Mouse (Mus musculus) neutrophil, adult 5-6 weeks (primary cell): ENCODE measurements around the gene Coq4. TPM values are rescaled to one million over a fixed set of nuclear protein-coding genes. Genes with fewer than 3 reads are reported as not detected.
"Not testable (repeated sequence)": the region's sequence is repeated elsewhere in the genome, so short reads cannot be mapped to it uniquely, and the experiment has no call there.

Experiments used
- ATAC-seq: fragments of 151-379, 151-347 bp; 2 replicates; pipeline ENCODE4 v1.8.0; 2017; ENCODE audit warnings: mild to moderate bottlenecking, moderate TSS enrichment; ENCODE audit not compliant: insufficient number of reproducible peaks, poor library complexity, low FRiP score, severe bottlenecking; ENCODE audit errors: extremely low read depth
- total RNA-seq: library from RNA; stranded (forward); fragments of 200-1000 nt; gene quantifications from 2 replicates; pipeline ENCODE4 v1.2.3, GENCODE M21; 2017

Gene Coq4
- 5.5 and 11.9 TPM in 2 replicates for total RNA-seq

- peak; percentile 91 for ATAC-seq
Observed at GRCm38 (mm10) chr2:29787104-29787917, at the start of gene Coq4. Coq4 (plus strand) TSS chr2:29787493.

DNA sequence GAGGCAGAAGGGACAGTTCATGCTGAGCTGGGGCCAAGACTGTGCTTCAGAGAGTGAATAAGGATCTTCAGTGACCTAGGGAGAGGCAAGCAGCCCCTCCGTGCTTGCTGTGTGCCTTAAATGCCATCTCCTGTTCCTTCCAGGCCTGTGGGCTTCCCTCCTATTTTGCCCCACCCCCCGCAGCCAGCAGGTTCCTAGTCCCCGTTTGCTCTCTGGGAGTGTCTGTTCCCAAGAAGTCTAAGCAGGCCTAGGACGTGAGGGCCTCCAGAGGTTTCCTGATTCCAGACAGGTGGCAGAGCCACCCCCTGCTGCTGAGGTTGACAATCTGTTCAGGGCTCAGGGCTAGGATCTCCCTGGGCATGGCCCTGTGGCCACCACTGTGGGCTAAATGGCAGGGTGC lies 48.5 kb upstream of the Coq4 start:
- no peak for ATAC-seq

GRCm38 (mm10) chr2:29739368-29739767 lies 47.9 kb upstream of the Coq4 start:
- ATAC-seq = peak; percentile 66

DNA sequence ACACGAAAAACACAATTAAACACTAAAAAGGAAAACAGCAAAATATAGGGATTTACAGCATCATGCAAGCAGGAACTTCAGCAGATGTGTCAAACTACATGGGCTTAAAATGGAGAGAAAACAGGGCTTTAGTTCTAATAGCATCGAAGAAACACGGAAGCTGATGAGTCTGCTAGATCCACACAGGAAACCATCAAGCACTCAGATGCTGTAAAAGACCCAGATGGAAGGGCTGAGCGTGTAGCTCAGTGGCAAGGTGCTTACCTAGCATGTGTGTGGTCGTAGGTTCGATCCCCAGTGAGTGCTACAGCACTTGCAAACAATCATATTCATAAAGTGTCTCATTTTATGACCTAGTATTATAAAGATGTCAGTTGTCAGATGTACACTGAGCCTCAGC lies 46.1 kb upstream of the Coq4 start:
- no peak for ATAC-seq

DNA sequence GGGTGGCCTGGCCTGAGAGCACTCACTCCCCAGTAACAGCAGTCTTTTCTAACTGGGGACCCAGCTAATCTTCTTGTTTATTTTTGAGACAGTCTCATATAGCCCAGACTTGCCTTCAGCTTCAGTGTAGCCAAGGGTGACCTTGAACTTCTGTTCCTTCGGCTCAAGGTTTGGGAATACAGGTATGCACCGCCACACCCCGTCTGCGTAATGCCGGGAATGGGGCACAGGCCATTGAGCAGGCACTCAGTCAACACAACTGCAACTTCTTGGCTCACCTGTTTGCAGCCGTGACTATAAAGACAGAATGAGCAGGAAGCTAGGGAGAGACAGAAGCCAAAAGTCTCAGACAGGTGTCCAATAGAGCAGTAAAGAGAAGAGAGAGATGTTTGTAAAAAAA lies 43.0 kb upstream of the Coq4 start:
- ATAC-seq = no peak

GRCm38 (mm10) chr2:29747188-29747782 lies 40.0 kb upstream of the Coq4 start:
- no peak for ATAC-seq

DNA sequence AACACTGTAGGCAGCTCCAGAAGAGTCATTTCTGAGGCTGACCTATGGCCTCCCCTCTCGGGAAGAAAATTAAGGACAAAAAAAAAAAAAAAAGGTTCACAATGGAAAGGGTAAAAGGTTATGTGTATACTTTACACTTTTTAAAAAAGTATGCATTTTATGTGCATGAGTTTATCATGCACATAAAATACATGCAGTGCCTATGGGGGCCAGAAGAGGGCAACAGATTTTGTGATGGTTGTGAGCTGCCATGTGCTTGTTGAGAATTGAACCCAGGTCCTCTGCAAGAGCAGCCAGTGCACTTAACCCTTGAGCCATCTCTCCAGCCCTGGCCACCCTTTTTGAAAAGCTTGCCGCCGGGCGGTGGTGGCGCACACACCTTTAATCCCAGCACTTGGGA lies 39.4 kb upstream of the Coq4 start:
- no peak for ATAC-seq

DNA sequence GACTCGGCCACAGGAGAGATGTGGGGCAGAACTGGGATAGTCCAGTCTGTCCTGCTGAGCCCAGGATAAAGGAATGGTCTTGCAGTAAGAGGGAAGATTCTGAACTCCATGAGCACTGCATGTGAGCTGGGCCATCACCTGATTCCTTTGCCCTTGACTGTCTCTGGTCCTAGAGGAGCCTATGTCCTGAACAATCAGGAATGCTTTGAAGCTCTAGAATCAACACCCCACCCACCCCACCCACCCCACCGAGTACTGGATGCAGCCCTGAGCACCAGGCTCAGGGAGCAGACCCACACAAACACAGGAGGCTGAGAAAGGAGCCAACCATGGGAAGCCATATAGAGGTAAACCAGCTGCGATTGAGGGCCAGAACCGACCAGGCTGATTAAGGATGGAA lies 38.8 kb upstream of the Coq4 start:
- ATAC-seq = no peak

DNA sequence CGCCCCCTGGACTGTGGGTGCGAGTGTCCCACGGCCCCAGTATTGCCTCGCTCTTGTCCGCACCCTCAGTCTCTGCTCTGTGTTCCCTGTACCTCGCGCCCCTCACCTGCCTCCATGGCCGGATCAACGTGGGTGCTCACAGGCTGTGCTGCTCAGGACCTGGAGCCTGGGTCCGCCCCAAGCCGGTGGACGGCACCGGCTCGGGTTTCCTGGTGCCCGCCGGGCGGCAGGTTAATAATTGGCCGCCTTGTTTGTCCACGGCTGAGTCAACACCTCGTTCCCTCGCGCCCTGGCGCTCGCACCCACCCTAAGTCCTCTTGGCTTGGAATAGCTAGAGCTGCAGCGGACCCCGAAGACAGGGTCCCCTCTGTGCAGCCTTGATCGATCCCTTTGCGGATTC lies 35.8 kb upstream of the Coq4 start, which contains the start of gene Gm13420:
Gm13420 (minus strand) TSS at position 189 of the 400 bp plus-strand sequence.
- no peak for ATAC-seq

- ATAC-seq = no peak
Observed at GRCm38 (mm10) chr2:29752397-29752796, 34.9 kb upstream of the Coq4 start.

GRCm38 (mm10) chr2:29755693-29756092 lies 31.6 kb upstream of the Coq4 start:
- no peak for ATAC-seq

GRCm38 (mm10) chr2:29764831-29765230 lies 22.5 kb upstream of the Coq4 start:
- peak; percentile 85 for ATAC-seq

- no peak for ATAC-seq
Observed at GRCm38 (mm10) chr2:29767976-29768709, 19.1 kb upstream of the Coq4 start.

- no peak for ATAC-seq
Observed at GRCm38 (mm10) chr2:29768901-29769300, 18.4 kb upstream of the Coq4 start.

DNA sequence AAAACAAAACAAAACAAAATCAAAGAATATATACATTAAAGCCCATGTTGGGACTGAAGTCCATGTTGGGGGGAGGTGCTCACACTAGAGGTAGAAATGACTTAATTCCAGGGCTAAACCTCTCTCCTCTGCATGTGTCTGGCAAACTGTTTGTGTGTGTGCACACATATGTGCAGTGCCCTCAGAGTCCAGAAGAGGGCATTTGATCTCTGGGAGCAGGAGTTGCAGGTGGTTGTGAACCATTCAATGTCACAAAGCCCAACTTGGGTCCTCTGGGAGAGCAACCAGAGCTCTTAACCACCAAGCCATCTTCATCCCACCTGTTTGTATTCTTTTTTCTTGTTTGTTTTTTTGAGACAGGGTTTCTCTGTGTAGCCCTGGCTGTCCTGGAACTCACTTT lies 17.1 kb upstream of the Coq4 start:
- no peak for ATAC-seq

- ATAC-seq = peak; percentile 91
Observed at GRCm38 (mm10) chr2:29771611-29772461, 15.5 kb upstream of the Coq4 start.

- ATAC-seq = no peak
Observed at GRCm38 (mm10) chr2:29773323-29773722, 14.0 kb upstream of the Coq4 start.

- ATAC-seq = not testable (repeated sequence)
Observed at GRCm38 (mm10) chr2:29781256-29781655, 6.0 kb upstream of the Coq4 start.

GRCm38 (mm10) chr2:29784290-29784689 lies 3.0 kb upstream of the Coq4 start:
- ATAC-seq = no peak
